Mouse (Mus musculus) stomach, postnatal 0 days (tissue): ENCODE measurements around the gene 2200002D01Rik.

Source experiments
- CTCF ChIP-seq: IDR thresholded peaks from 2 replicates; pipeline ENCODE4 v1.5.1; 2016; ENCODE audit warnings: antibody characterized with exemption, low read depth, mild to moderate bottlenecking, moderate library complexity
- EP300 ChIP-seq: optimal IDR thresholded peaks from 2 replicates; pipeline ENCODE3; 2016; ENCODE audit warnings: antibody characterized with exemption

GRCm38 (mm10) chr7:29247706-29248105 lies 560 bp downstream of the 2200002D01Rik start:
- TF ChIP-seq EP300: no peak
- TF ChIP-seq CTCF: no peak
